Mouse (Mus musculus): ENCODE data around the gene Atp2c2. TPM values are rescaled to one million over a fixed set of nuclear protein-coding genes. Genes with fewer than 3 reads are reported as not detected.

The Atp2c2 gene
- polyA plus RNA-seq, 1 experiment from 2014 or later, result 0.32 TPM

- peak overlapping the region; percentile 43 for H3K4me2 ChIP-seq
- no peak overlapping the region; the same call in 1 of the 2 replicates for H3K9ac ChIP-seq
- 71% methylated on average over 2 of the region's 2 CpGs for WGBS
- no peaks in the 10 kb centered on the region for H3K9me3 ChIP-seq
- H3K4me3 ChIP-seq, result no peak overlapping the region
- H3K36me3 ChIP-seq, result no peaks in the 10 kb centered on the region
- H3K27me3 ChIP-seq, result no peaks in the 10 kb centered on the region
- ATAC-seq (ENCODE audit: low FRiP score, low read depth), result no peak
- H3K4me1 ChIP-seq (replicated peaks), result peaks cover 14% of the 10 kb centered on the region
- H3K27ac ChIP-seq (replicated peaks), result no peak overlapping the region
Measured at GRCm38 (mm10) chr8:119756147-119756461, 56.3 kb downstream of the Atp2c2 start.

DNA sequence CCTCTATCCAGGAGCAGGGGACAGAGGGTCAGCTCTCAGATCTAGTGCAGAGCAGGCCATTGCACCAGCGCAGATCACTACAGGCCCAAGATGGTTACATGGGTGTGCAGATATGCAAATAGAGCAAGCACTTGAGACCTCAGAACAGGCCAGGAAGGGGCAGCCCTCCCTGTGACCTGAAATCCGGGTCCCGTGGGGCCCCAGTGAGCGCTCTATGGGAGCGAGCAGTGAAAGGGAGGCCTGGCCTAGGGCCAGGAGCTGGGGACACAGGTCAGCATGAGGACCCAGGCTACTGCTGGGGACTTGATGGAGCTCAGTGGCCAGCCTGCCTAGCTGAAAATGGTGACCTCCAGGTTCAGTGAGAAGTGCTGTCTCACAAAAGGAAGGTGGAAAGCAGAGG, 56.7 kb downstream of the Atp2c2 start:
- no peak for ATAC-seq (ENCODE audit: low FRiP score, low read depth)
- Histone ChIP-seq H3K27me3 (no peaks in the 10 kb centered on the region), H3K9ac (no peak overlapping the region), H3K4me1 (replicated peaks) (peaks cover 14% of the 10 kb centered on the region), H3K4me2 (no peak overlapping the region), H3K9me3 (no peaks in the 10 kb centered on the region), H3K4me3 (no peak overlapping the region), H3K27ac (replicated peaks) (no peak overlapping the region), H3K36me3 (no peaks in the 10 kb centered on the region)
- WGBS, result 61% methylated on average over 5 of the region's 5 CpGs

GRCm38 (mm10) chr8:119761692-119762091, 61.9 kb downstream of the Atp2c2 start:
- no peak for ATAC-seq (ENCODE audit: low FRiP score, low read depth)
- no peak overlapping the region for H3K9ac ChIP-seq

DNA sequence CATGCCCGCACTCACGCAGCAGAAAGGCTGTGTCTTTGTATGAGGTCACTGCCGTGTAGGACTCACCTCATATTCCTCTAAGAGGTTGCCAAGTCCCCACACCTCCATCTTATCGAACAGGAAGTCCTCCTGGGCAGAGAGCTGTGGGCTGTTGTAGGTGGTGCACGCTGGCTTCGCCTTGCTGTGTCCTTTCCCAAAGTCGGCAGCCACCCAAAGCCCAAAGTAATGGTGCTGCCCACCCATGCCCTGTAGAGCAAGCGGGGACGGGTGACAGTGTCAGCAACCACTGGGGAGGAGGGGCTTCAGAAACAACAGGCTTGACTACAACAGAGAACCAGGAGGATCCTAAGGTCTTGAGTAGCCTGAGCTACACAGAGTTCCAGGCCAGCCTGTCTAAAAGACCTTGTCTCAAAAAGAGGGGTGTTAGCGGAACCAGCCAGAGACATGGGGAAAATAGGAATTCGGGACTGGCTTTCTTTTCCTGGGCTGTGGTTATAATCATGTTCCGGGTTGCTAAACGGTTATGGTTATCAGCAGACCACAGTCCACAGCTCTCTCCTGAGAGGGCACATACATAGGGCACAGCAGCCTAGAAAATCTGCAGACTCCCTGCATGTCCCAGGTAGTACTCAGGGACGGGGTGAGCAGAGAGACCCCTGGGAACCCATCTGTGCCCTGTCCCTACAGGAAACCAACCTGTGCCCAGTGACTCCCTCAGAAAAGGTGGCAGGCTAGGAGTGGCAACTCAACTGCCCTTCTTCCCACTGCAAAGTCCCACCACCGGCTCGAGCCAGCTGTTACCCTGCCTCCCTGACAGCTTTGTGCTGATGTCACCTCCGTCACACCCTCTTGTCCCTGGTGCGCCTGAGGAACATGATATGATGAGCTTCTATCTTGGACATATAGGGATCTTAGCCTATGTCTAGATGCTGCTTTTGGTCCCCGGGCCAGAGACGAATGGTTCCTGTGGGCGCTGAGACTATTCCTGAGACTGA, 62.7 kb downstream of the Atp2c2 start:
- Histone ChIP-seq H3K36me3 (0 out of 2 replicates have a peak, but pooled peaks cover under 1% of the 10 kb centered on the region), H3K9ac (no peak overlapping the region)
- ATAC-seq (ENCODE audit: low FRiP score, low read depth), result no peak

More at GRCm38 (mm10) chr8:119761692-119762091, 61.9 kb downstream of the Atp2c2 start:
- no peak overlapping the region for H3K4me2 ChIP-seq
- no peaks in the 10 kb centered on the region for H3K9me3 ChIP-seq
- peaks cover 5% of the 10 kb centered on the region; the same call in 1 of the 2 replicates for H3K4me1 ChIP-seq (replicated peaks)
- H3K36me3 ChIP-seq, result no peaks in the 10 kb centered on the region
- H3K4me3 ChIP-seq, result no peak overlapping the region
- no peaks in the 10 kb centered on the region for H3K27me3 ChIP-seq
- H3K27ac ChIP-seq (replicated peaks), result no peak overlapping the region
- WGBS, result 91% methylated on average over 11 of the region's 11 CpGs

DNA sequence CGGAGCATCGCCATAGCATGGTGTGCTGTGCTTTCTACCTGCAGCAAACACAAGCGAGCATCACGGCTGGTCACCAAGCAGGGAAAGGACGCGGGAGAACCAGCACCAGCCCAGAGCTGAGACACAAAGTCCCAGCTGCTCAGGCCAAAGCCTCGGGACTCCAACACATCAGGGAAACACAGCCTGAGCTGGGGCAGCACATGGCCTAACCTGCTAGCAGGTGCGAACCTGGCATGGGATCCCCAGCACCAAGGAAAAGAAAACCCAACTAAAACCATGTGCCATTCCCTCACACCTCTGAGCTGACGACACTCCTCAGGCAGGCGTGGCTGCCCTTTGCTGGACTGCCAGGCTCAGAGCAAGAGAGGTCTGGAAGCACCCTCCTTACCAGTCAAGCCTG, 65.5 kb downstream of the Atp2c2 start:
- ATAC-seq (ENCODE audit: low FRiP score, low read depth), result no peak
- Histone ChIP-seq H3K4me1 (replicated peaks) (no peaks in the 10 kb centered on the region), H3K27me3 (no peaks in the 10 kb centered on the region), H3K9me3 (no peaks in the 10 kb centered on the region), H3K36me3 (0 out of 2 replicates have a peak, but pooled peaks cover 9% of the 10 kb centered on the region), H3K4me3 (no peak overlapping the region), H3K4me2 (no peak overlapping the region), H3K9ac (no peak overlapping the region), H3K27ac (replicated peaks) (no peak overlapping the region)
- 93% methylated on average over 10 of the region's 10 CpGs for WGBS

More for the DNA sequence above, 62.7 kb downstream of the Atp2c2 start:
- H3K27ac ChIP-seq (replicated peaks), result no peak overlapping the region
- WGBS, result 92% methylated on average over 21 of the region's 21 CpGs
- no peaks in the 10 kb centered on the region for H3K27me3 ChIP-seq
- H3K4me1 ChIP-seq (replicated peaks), result peaks cover 5% of the 10 kb centered on the region; the same call in 1 of the 2 replicates
- H3K4me2 ChIP-seq, result no peak overlapping the region
- H3K9me3 ChIP-seq, result no peaks in the 10 kb centered on the region
- no peak overlapping the region for H3K4me3 ChIP-seq

GRCm38 (mm10) chr8:119765761-119766444, 66.1 kb downstream of the Atp2c2 start:
- H3K36me3 ChIP-seq, result peaks cover 10% of the 10 kb centered on the region; the same call in 1 of the 2 replicates
- ATAC-seq (ENCODE audit: low FRiP score, low read depth), result no peak
- H3K27me3 ChIP-seq, result no peaks in the 10 kb centered on the region
- H3K9ac ChIP-seq, result no peak overlapping the region
- WGBS, result 83% methylated on average over 22 of the region's 22 CpGs
- no peak overlapping the region for H3K4me2 ChIP-seq
- H3K9me3 ChIP-seq, result no peaks in the 10 kb centered on the region
- no peak overlapping the region for H3K27ac ChIP-seq (replicated peaks)
- H3K4me3 ChIP-seq, result no peak overlapping the region
- H3K4me1 ChIP-seq (replicated peaks), result no peaks in the 10 kb centered on the region

DNA sequence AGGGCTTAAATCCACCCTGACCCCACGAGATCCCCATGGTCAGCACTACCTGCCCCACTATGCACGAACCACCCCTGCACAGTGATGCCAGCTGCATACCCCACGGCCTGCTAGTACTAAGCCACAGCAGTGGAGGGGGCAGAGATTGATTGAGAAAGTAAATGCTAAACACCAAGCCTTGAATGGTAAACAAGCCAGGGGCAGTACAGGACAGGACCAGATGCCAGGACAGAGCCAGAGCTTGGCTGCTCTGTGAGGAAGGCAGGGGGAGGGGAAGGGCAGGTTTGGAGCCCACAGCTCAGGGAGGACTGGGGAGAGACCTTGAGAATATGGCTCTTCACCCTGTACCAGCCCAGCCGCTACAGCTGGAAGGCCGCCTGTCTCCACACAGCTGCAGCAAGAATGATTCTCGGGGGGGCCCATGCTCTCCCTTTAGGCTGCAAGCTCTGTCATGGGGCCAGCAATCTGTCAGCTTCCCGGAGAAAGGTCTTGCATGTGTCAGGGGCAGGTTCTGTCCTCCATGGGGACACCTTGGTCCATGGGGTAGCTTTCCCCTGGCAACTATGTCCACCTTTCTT, 76.9 kb downstream of the Atp2c2 start:
- Histone ChIP-seq H3K9ac (no peak overlapping the region), H3K36me3 (no peaks in the 10 kb centered on the region), H3K27me3 (no peaks in the 10 kb centered on the region), H3K9me3 (no peaks in the 10 kb centered on the region), H3K4me1 (replicated peaks) (peaks cover 21% of the 10 kb centered on the region), H3K27ac (replicated peaks) (no peak overlapping the region), H3K4me2 (peak overlapping the region; percentile 77), H3K4me3 (no peak overlapping the region)
- ATAC-seq (ENCODE audit: low FRiP score, low read depth), result no peak
- WGBS, result 91% methylated on average over 7 of the region's 7 CpGs

DNA sequence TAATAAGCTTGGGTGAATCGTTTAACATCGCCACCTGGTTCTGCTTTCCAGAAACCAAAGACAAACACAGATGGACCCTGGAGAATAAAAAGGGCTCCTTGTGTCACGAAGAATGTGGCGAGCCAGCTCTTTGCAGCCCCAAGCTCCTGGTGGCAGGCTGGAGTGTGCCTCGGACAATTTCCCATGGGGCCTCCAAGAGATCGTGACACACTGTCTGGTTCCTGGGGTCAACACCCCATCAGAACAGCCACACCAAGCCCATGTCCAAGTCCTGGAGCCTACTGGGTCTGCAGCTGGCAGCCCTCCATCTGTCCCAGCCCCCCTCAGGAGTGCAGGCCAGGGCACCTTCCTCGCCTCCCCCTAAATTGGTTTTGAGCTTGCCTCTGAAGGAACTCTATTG, 78.0 kb downstream of the Atp2c2 start:
- H3K4me2 ChIP-seq, result peak overlapping the region; percentile 77
- H3K36me3 ChIP-seq, result no peaks in the 10 kb centered on the region
- peak overlapping the region; percentile 69 for H3K9ac ChIP-seq
- WGBS, result 14% methylated on average over 7 of the region's 7 CpGs
- peak overlapping the region; percentile 86 for H3K27ac ChIP-seq (replicated peaks)
- H3K4me1 ChIP-seq (replicated peaks), result peaks cover 21% of the 10 kb centered on the region
- peak overlapping the region; percentile 53 for H3K4me3 ChIP-seq
- no peak for ATAC-seq (ENCODE audit: low FRiP score, low read depth)
- no peaks in the 10 kb centered on the region for H3K9me3 ChIP-seq
- H3K27me3 ChIP-seq, result no peaks in the 10 kb centered on the region

GRCm38 (mm10) chr8:119778263-119778662, 78.5 kb downstream of the Atp2c2 start, which contains the start of gene Tldc1:
Gene Tldc1, minus strand, starts transcription at chr8:119778416.
- no peaks in the 10 kb centered on the region for H3K9me3 ChIP-seq
- H3K9ac ChIP-seq, result peak within 1 kb of the TSS; percentile 69
- peaks cover 21% of the 10 kb centered on the region for H3K4me1 ChIP-seq (replicated peaks)
- H3K4me2 ChIP-seq, result peak within 1 kb of the TSS; percentile 77
- peak; percentile 97 for ATAC-seq (ENCODE audit: low FRiP score, low read depth)
- H3K36me3 ChIP-seq, result no peaks in the 10 kb centered on the region
- H3K27ac ChIP-seq (replicated peaks), result peak within 1 kb of the TSS; percentile 86
- peak within 1 kb of the TSS; percentile 53 for H3K4me3 ChIP-seq
- under 1% methylated on average over 18 of the region's 18 CpGs for WGBS
- no peaks in the 10 kb centered on the region for H3K27me3 ChIP-seq

GRCm38 (mm10) chr8:119779013-119779737, 79.4 kb downstream of the Atp2c2 start:
- H3K9ac ChIP-seq, result peak overlapping the region; percentile 15; the same call in 1 of the 2 replicates
- H3K27ac ChIP-seq (replicated peaks), result peak overlapping the region; percentile 76
- no peaks in the 10 kb centered on the region for H3K36me3 ChIP-seq
- H3K4me2 ChIP-seq, result peak overlapping the region; percentile 77
- no peaks in the 10 kb centered on the region for H3K27me3 ChIP-seq
- H3K9me3 ChIP-seq, result no peaks in the 10 kb centered on the region
- H3K4me3 ChIP-seq, result no peak overlapping the region
- H3K4me1 ChIP-seq (replicated peaks), result peaks cover 21% of the 10 kb centered on the region
- no peak for ATAC-seq (ENCODE audit: low FRiP score, low read depth)
- WGBS, result 28% methylated on average over 14 of the region's 14 CpGs

GRCm38 (mm10) chr8:119780402-119781049, 80.7 kb downstream of the Atp2c2 start:
- H3K27ac ChIP-seq (replicated peaks), result no peak overlapping the region
- H3K4me2 ChIP-seq, result no peak overlapping the region
- H3K9me3 ChIP-seq, result no peaks in the 10 kb centered on the region
- H3K4me1 ChIP-seq (replicated peaks), result peaks cover 26% of the 10 kb centered on the region
- H3K4me3 ChIP-seq, result no peak overlapping the region
- H3K9ac ChIP-seq, result no peak overlapping the region
- WGBS, result 85% methylated on average over 9 of the region's 9 CpGs
- no peaks in the 10 kb centered on the region for H3K36me3 ChIP-seq
- ATAC-seq (ENCODE audit: low FRiP score, low read depth), result no peak
- no peaks in the 10 kb centered on the region for H3K27me3 ChIP-seq
